Mouse (Mus musculus): Measurements from ENCODE around the gene Ak9. TPM values are rescaled to one million over a fixed set of nuclear protein-coding genes. Genes with fewer than 3 reads are reported as not detected.

Ak9 gene
- polyA plus RNA-seq, 1 experiment from 2014 or later: not detected

GRCm38 (mm10) chr10:41472962-41473481 is 169.2 kb downstream of the Ak9 start:
- H3K9me3 ChIP-seq (ENCODE audit: control insufficient read depth, low read length): no peaks in the 10 kb centered on the region
- DNase-seq (ENCODE audit: low spot score) (no peak), ATAC-seq (ENCODE audit: low FRiP score, low TSS enrichment) (no peak)
- H3K27me3 ChIP-seq (ENCODE audit: control insufficient read depth, insufficient read depth, low read length): no peaks in the 10 kb centered on the region
- no peak overlapping the region for H3K9ac ChIP-seq (ENCODE audit: low read length)
- H3K36me3 ChIP-seq (ENCODE audit: control insufficient read depth, insufficient read depth, low read length): no peaks in the 10 kb centered on the region
- 0 out of 2 replicates have a peak overlapping the region, but pooled peaks have one; percentile 24 for H3K27ac ChIP-seq (replicated peaks)
- 0 out of 2 replicates have a peak, but pooled peaks cover 3% of the 10 kb centered on the region for H3K4me1 ChIP-seq (replicated peaks; ENCODE audit: control insufficient read depth, insufficient read depth)
- WGBS: 76% methylated on average over 5 of the region's 5 CpGs
- TF ChIP-seq CTCF (IDR thresholded peaks at IDR 0.05; ENCODE audit: low read depth): no peak
- TF ChIP-seq EP300 (optimal IDR thresholded peaks at IDR 0.05): no peak
- no peak overlapping the region for H3K4me2 ChIP-seq (replicated peaks; ENCODE audit: low read depth)
- no peak overlapping the region for H3K4me3 ChIP-seq (ENCODE audit: low read depth, low read length)

GRCm38 (mm10) chr10:41473782-41474468 is 170.1 kb downstream of the Ak9 start:
- H3K27ac ChIP-seq (replicated peaks): peak overlapping the region; percentile 74
- no peaks in the 10 kb centered on the region for H3K9me3 ChIP-seq (ENCODE audit: control insufficient read depth, low read length)
- no peak for ATAC-seq (ENCODE audit: low FRiP score, low TSS enrichment)
- H3K27me3 ChIP-seq (ENCODE audit: control insufficient read depth, insufficient read depth, low read length): no peaks in the 10 kb centered on the region
- TF ChIP-seq EP300 (optimal IDR thresholded peaks at IDR 0.05) (no peak), CTCF (IDR thresholded peaks at IDR 0.05; ENCODE audit: low read depth) (no peak)
- peak; percentile 47 for DNase-seq (ENCODE audit: low spot score)
- H3K9ac ChIP-seq (ENCODE audit: low read length): no peak overlapping the region
- WGBS: 47% methylated on average over 6 of the region's 6 CpGs
- H3K4me2 ChIP-seq (replicated peaks; ENCODE audit: low read depth): no peak overlapping the region
- H3K4me3 ChIP-seq (ENCODE audit: low read depth, low read length): no peak overlapping the region
- H3K36me3 ChIP-seq (ENCODE audit: control insufficient read depth, insufficient read depth, low read length): no peaks in the 10 kb centered on the region
- H3K4me1 ChIP-seq (replicated peaks; ENCODE audit: control insufficient read depth, insufficient read depth): 0 out of 2 replicates have a peak, but pooled peaks cover 3% of the 10 kb centered on the region

GRCm38 (mm10) chr10:41474981-41475391 is 171.2 kb downstream of the Ak9 start:
- Histone ChIP-seq H3K36me3 (ENCODE audit: control insufficient read depth, insufficient read depth, low read length) (0 out of 2 replicates have a peak, but pooled peaks cover 3% of the 10 kb centered on the region), H3K27ac (replicated peaks) (peak overlapping the region; percentile 92), H3K9ac (ENCODE audit: low read length) (no peak overlapping the region), H3K27me3 (ENCODE audit: control insufficient read depth, insufficient read depth, low read length) (no peaks in the 10 kb centered on the region), H3K9me3 (ENCODE audit: control insufficient read depth, low read length) (no peaks in the 10 kb centered on the region), H3K4me3 (ENCODE audit: low read depth, low read length) (no peak overlapping the region), H3K4me1 (replicated peaks; ENCODE audit: control insufficient read depth, insufficient read depth) (0 out of 2 replicates have a peak, but pooled peaks cover 3% of the 10 kb centered on the region), H3K4me2 (replicated peaks; ENCODE audit: low read depth) (no peak overlapping the region)
- TF ChIP-seq CTCF (IDR thresholded peaks at IDR 0.05; ENCODE audit: low read depth): no peak
- TF ChIP-seq EP300 (optimal IDR thresholded peaks at IDR 0.05): no peak
- 13% methylated on average over 1 of the region's 1 CpGs for WGBS
- DNase-seq (ENCODE audit: low spot score) (peak; percentile 46), ATAC-seq (ENCODE audit: low FRiP score, low TSS enrichment) (peak; percentile 43)

GRCm38 (mm10) chr10:41476171-41477017 is 172.6 kb downstream of the Ak9 start, which contains the start of gene Mical1:
TSS of gene Mical1 (plus strand) at chr10:41476314.
- H3K27me3 ChIP-seq (ENCODE audit: control insufficient read depth, insufficient read depth, low read length): no peaks in the 10 kb centered on the region
- peak within 1 kb of the TSS; percentile 59 for H3K4me3 ChIP-seq (ENCODE audit: low read depth, low read length)
- no peak for TF ChIP-seq EP300 (optimal IDR thresholded peaks at IDR 0.05)
- no peak for TF ChIP-seq CTCF (IDR thresholded peaks at IDR 0.05; ENCODE audit: low read depth)
- H3K9ac ChIP-seq (ENCODE audit: low read length): peak within 1 kb of the TSS; percentile 76
- DNase-seq (ENCODE audit: low spot score) (peak; percentile 70), ATAC-seq (ENCODE audit: low FRiP score, low TSS enrichment) (peak; percentile 50; the same call in 1 of the 2 replicates)
- under 1% methylated on average over 35 of the region's 35 CpGs for WGBS
- no peaks in the 10 kb centered on the region for H3K9me3 ChIP-seq (ENCODE audit: control insufficient read depth, low read length)
- H3K4me2 ChIP-seq (replicated peaks; ENCODE audit: low read depth): peak within 1 kb of the TSS; percentile 80
- H3K4me1 ChIP-seq (replicated peaks; ENCODE audit: control insufficient read depth, insufficient read depth): 0 out of 2 replicates have a peak, but pooled peaks cover 3% of the 10 kb centered on the region
- H3K36me3 ChIP-seq (ENCODE audit: control insufficient read depth, insufficient read depth, low read length): peaks cover 6% of the 10 kb centered on the region; the same call in 1 of the 2 replicates
- peak within 1 kb of the TSS; percentile 92 for H3K27ac ChIP-seq (replicated peaks)

- 3% methylated on average over 9 of the region's 9 CpGs for WGBS
Observed at GRCm38 (mm10) chr10:41477018-41477277, 173.2 kb downstream of the Ak9 start.

More at GRCm38 (mm10) chr10:41477018-41477277, 173.2 kb downstream of the Ak9 start:
- no peak; the same call in 1 of the 2 replicates for ATAC-seq (ENCODE audit: low FRiP score, low TSS enrichment)
- Histone ChIP-seq H3K4me3 (ENCODE audit: low read depth, low read length) (peak overlapping the region; percentile 59), H3K36me3 (ENCODE audit: control insufficient read depth, insufficient read depth, low read length) (peaks cover 6% of the 10 kb centered on the region; the same call in 1 of the 2 replicates), H3K27me3 (ENCODE audit: control insufficient read depth, insufficient read depth, low read length) (no peaks in the 10 kb centered on the region), H3K9me3 (ENCODE audit: control insufficient read depth, low read length) (no peaks in the 10 kb centered on the region), H3K27ac (replicated peaks) (peak overlapping the region; percentile 92), H3K4me1 (replicated peaks; ENCODE audit: control insufficient read depth, insufficient read depth) (0 out of 2 replicates have a peak, but pooled peaks cover 3% of the 10 kb centered on the region), H3K4me2 (replicated peaks; ENCODE audit: low read depth) (peak overlapping the region; percentile 80), H3K9ac (ENCODE audit: low read length) (peak overlapping the region; percentile 76)
- no peak for DNase-seq (ENCODE audit: low spot score)
- TF ChIP-seq EP300 (optimal IDR thresholded peaks at IDR 0.05): no peak
- TF ChIP-seq CTCF (IDR thresholded peaks at IDR 0.05; ENCODE audit: low read depth): no peak
